Mouse (Mus musculus): ENCODE results near the gene Vmn1r80.
"Not testable (repeated sequence)": the region's sequence is repeated elsewhere in the genome, so short reads cannot be mapped to it uniquely, and the experiment has no call there.

GRCm38 (mm10) chr7:12170979-12171378 lies 18.1 kb upstream of the Vmn1r80 start, which contains the start of gene Vmn1r79:
- not testable (repeated sequence) for TF ChIP-seq POLR2A (IDR thresholded peaks at IDR 0.05; ENCODE audit: control insufficient read depth, extremely low read depth, insufficient read depth, low read length, poor library complexity); CTCF (IDR thresholded peaks at IDR 0.05; ENCODE audit: borderline replicate concordance, control insufficient read depth, extremely low read depth, insufficient read depth, low read length, poor library complexity)
